Mouse (Mus musculus): ENCODE data around the gene Sorcs3.

DNA sequence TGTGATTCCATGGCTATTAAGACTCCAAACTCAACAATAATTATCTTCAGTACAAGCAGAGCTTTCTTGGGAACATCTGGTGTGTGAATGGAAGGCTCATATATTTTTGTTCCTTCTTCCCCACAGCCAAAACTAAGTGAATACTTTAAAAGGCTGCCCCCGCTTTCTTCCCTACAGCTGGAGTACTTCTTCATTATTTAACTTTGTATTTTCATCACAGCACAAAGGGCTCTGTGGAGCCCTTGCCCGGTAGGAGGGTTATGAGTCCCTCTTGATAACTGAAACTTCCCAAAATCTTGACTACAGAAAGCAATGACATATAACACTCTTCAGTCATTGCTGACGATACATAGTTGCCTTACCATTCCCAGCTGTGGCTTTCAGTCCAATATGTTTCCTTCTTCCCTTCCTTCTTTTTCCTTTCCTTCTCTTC lies 615.5 kb downstream of the Sorcs3 start:
- no peak for TF ChIP-seq SIN3A (IDR thresholded peaks at IDR 0.05; ENCODE audit: low read length)
- no peak for TF ChIP-seq POLR2A (IDR thresholded peaks at IDR 0.05; ENCODE audit: control insufficient read depth in 1 of 2, insufficient read depth in 1 of 2, low read depth in 1 of 2, low read length in 2 of 2, poor library complexity in 1 of 2)
- no peak for TF ChIP-seq MAFK (IDR thresholded peaks at IDR 0.05; ENCODE audit: borderline replicate concordance, low read depth, low read length)
- no peak for TF ChIP-seq MYC (IDR thresholded peaks at IDR 0.05; ENCODE audit: low read depth, low read length)
- TF ChIP-seq ZC3H11A (IDR thresholded peaks at IDR 0.05; ENCODE audit: low read depth, low read length) = no peak
